Mouse (Mus musculus) urinary bladder, postnatal 36 days (tissue): ENCODE measurements around the gene Smim5.
"Not testable (repeated sequence)": the region's sequence is repeated elsewhere in the genome, so short reads cannot be mapped to it uniquely, and the experiment has no call there.

Source experiments
- DNase-seq, 2 experiments: peaks; one replicate each; pipeline ENCODE4 v3.0.0; 2022; ENCODE audit warnings: low spot score in 2 of 2, mixed read lengths in 1 of 2

Smim5 gene

GRCm38 (mm10) chr11:115899486-115900266 lies at the start of gene Smim5:
Gene Smim5 (plus strand): TSS chr11:115899966.
- DNase-seq = peak in 1 of 2 experiments; percentile 61

DNA sequence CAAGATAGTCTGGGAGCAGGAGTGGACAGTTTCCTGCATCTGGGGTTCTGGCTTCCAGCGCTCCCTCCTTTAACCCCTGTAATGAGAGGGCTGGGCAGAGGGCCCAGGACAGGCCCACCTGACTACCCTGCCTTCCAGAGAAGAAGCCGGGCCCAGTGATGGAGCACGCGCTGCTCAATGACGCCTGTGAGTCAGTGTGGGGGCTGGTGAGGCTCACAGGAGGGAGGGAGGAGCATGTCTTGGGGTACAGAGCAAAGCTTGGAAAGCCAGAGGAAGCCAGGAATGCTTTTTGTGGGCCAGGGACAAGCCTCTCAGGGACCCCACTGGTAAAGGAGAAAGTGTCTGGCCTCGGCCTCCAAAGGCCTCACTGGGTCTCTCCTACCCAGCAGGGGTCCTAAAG lies 45.1 kb upstream of the Smim5 start:
- no peak for DNase-seq

- DNase-seq = not testable (repeated sequence)
These were observed 42.6 kb upstream of the Smim5 start for GRCm38 (mm10) chr11:115857146-115857545.

DNA sequence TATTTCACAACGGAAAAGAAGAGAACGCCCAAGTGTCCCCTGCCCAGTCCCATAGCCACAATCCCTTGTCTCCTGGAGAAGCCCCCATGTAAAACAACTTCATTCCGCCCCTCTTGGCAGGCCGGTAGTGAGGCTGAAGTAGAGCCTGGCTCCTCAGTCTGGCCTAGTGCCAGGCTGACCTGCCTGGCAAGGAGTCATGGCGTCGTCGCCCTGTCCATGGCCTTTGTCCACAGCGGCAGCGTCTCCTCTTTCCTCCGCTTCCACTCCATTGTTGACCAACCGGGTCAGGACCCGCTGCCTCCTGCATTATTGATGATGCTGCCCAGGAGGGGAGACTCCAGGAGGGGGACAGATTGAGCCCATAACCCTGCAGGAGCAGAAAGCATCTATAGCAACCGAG lies 41.8 kb upstream of the Smim5 start:
- no peak for DNase-seq

GRCm38 (mm10) chr11:115858354-115858753 lies 41.4 kb upstream of the Smim5 start, which contains the start of gene Myo15b:
Gene Myo15b (plus strand): TSS chr11:115858406.
- no peak for DNase-seq

DNA sequence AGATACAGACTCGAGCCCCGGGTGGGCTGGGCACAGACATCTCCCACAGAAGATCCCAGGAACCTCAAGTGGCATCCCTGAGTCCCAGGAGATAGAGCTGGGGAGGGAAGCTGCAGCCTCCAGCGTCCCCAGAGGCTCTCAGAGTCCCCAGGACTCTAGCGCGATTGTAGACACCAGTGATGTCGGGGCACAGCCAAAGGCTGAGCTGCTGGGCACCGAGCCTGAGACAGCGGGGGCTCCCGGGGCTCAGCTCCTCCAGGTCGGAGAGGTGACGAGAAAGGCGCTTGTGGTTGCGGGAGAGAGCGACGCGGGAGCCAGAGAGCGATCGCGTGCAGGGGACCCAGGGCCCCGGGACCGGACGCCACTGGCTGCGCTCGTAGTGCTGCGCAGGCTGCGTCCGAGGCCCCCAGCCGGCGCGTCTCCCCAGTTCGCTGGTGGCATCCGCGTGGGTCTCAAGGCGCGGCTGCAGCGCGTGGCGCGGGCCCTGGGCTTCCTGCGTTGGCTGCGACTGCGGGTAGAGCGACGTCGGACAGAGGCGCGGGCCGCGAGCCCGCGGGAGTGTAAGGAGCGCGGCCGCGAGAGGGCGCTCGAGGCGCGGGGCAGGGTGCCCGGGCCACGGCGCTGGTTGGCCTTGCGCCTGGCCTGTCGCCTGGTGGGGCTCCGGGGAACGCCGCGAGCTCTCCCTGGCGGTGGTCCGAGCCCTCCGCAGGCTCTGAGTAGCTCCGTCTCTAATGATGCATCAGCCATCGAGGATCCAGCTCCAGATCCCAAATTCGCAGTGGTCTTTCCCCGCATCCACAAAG lies 40.4 kb upstream of the Smim5 start:
- peak; percentile 73 to 86 for DNase-seq

GRCm38 (mm10) chr11:115863895-115864294 lies 35.9 kb upstream of the Smim5 start:
- DNase-seq = no peak

DNA sequence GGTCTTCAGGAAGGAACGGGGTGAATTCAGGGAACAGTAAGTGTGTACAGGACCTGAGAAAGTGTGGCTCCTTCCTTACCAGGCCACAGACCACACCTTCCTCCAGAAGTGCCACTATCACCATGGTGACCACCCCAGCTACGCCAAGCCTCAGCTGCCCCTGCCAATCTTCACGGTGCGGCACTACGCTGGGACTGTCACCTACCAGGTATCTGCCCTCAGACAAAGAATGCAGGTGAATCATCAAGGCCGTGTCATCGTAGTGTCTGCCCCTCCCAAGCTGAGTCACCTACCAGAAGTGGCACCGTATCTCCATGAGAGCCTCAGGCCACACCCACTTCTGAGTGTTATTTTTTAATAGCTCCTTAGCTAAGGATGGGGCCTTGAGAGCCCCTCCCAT lies 30.4 kb upstream of the Smim5 start:
- DNase-seq = no peak

DNA sequence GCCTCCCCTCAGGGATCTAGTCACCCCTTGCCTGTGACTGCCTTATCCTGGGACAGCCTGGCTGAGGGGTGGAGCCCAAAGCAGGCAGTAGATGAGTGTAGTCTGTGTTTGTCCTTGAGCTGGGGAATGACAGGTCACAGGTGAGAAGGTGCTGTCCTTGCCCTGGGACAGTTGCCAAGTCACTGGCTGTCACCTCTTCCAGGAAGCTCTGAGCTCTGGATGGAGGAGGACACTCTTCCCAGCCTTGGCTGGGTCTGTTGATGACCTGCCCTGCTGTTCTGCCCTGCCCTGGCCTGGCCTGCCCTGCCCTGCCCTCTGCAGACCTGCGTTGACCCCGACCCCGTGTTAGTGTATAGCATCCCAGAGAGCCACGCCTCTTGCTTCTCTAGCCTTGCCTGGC lies 27.3 kb upstream of the Smim5 start:
- no peak for DNase-seq

GRCm38 (mm10) chr11:115875935-115876334 lies 23.8 kb upstream of the Smim5 start:
- no peak for DNase-seq

DNA sequence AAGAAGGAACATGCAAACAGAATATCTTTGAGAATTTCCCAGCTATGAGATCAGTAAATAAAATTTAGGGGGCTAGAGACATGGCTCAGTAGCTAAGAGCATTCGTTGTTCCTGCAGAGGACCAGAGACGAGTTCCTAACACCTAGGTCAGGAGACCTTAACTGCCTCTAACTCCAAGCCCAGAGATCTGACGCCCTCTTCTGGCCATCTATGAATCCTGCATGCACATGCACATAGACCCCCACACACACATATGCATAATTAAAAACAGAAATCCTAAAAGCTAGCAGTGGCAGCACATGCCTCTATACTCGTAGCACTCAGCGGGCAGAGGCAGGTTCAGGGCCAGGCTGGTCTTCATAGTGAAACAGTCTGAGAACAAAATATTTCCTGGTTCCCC lies 23.3 kb upstream of the Smim5 start:
- no peak for DNase-seq

GRCm38 (mm10) chr11:115877174-115877755 lies 22.5 kb upstream of the Smim5 start:
- no peak for DNase-seq

DNA sequence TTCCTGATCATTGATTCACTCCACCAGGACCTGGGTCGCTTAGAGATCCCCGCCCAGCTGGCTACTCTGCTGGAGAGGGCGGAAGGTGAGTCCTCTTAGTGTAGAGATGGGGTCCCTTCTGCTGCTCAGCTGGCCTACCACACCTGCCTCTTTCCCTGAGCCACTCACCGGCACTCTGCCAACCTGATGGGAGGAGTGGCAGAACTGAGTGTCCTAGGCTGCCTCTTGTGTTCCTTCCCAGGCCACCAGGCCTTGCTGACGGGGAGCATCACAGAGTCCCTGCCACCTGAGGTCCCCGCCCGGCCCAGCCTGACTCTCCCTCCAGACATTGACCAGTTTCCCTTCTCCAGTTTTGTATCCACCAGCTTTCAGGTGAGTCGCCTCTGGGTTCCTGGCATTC lies 21.7 kb upstream of the Smim5 start:
- DNase-seq = no peak

DNA sequence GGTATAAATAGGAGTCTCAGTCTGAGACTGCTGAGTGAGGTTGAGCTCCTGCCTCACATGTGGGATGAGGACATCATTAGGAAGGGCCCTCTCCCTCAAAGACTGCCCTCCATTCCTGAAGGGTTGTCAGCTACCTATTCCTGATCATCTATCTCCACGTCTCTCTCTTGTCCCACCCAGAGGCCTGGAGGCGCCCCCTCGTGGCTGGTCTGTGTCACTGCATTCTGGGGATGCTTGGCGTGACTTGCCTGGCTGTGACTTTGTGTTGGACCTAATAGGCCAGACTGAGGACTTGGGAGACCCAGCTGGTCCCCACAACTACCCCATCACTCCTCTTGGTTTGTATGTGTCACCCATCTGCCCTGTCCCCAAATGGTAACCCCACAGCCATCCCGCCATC lies 18.8 kb upstream of the Smim5 start:
- DNase-seq = no peak

GRCm38 (mm10) chr11:115883251-115883650 lies 16.5 kb upstream of the Smim5 start:
- no peak for DNase-seq

DNA sequence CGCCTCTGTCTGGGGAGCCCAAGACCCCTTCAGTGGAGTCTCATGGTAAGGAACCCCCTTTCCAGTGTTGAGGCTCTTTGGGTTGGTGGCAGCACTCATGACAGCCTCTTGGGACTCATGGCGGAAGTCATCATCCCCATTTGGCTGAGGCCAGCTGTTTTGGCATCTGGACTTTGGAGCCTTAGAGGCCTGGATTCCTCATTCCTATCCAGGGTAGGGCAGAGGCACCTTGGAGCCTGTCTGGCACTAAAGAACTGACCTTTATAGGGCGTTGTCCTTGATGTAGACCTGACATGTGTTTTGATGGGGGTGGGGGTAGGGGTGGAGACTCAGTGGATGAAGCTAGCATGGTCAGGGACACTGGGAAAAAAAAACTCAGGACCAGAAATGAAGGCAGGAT lies 15.4 kb upstream of the Smim5 start:
- no peak for DNase-seq

GRCm38 (mm10) chr11:115885281-115885680 lies 14.5 kb upstream of the Smim5 start:
- no peak for DNase-seq

GRCm38 (mm10) chr11:115886446-115886845 lies 13.3 kb upstream of the Smim5 start:
- no peak for DNase-seq

GRCm38 (mm10) chr11:115888020-115888419 lies 11.7 kb upstream of the Smim5 start:
- no peak for DNase-seq

- DNase-seq = no peak
These were observed 10.6 kb upstream of the Smim5 start for GRCm38 (mm10) chr11:115889159-115889558.

DNA sequence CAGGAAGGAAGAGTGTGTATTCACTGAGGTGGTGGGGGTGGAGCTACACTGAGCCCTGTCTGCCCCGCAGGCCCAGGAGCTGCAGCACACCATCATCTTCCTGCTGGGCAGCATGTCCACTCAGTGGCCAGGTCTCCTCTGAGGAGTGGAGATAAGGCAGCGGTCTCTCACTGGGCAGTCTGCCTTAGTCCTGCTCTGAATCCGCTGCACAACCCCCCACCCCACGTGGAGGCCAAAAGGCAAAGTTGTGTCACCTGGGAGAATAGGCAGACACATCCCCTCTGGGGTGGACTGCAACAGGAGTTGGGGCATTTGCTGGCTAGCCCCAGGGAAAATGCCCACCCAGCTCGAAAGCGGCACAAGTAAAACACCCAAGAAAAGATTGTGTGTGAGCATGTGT lies 7.6 kb upstream of the Smim5 start:
- no peak for DNase-seq

- DNase-seq = no peak
These were observed 6.7 kb upstream of the Smim5 start for GRCm38 (mm10) chr11:115893071-115893470.
